In the genomic region with DNA sequence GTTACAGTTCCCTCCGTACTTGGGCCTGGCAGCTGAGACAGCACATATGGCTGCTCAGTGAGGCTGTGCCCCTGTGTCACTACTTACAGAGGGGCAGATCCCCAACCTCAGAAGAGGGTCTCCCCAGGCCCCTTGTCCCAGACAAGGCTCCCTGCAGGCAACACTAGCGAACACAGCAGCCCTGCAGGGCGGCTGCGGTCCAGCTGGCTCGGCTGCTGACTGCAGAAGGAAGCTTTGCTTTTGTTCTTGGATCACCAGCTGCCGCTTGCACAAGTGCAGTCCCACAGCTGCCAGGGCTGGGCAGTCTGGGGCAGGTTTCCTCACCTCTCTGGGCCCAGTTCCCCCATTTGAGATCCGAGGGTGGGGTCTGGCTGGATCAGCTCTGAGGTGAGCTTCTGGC, we compare ENCODE assay signal across 13 mouse cellular contexts.
A peak's percentile ranks its signal among the peaks of the same experiment; 100 is the strongest.
DNase-seq lines count a peak whose midpoint lies in the region; ATAC-seq lines count a peak whose summit lies in the region.
"Had no signal": no experiment of that assay in that cellular context is flagged by ENCODE, and none has a peak within 500 bp of the region (broad histone marks: within the 10 kb centered on the region; RNA-seq: fewer than 3 reads in every experiment).

No protein-coding gene starts in this region.

- H3K36me3 ChIP-seq in hindbrain, embryonic 10.5 days = no peaks in the 10 kb centered on the region
- H3K36me3 ChIP-seq in midbrain, embryonic 11.5 days (ENCODE audit: control insufficient read depth, insufficient read depth, low read length) = no peaks in the 10 kb centered on the region
- H3K36me3 ChIP-seq: embryonic facial prominence, embryonic 12.5 days had no signal

- 2% methylated on average over 7 of the region's 7 CpGs for WGBS in hindbrain, embryonic 10.5 days
- 4% methylated on average over 7 of the region's 7 CpGs for WGBS in midbrain, embryonic 11.5 days

- H3K4me1 ChIP-seq in hindbrain, embryonic 10.5 days (replicated peaks) = peaks cover 83% of the 10 kb centered on the region
- peaks cover 56% of the 10 kb centered on the region for H3K4me1 ChIP-seq in midbrain, embryonic 11.5 days (ENCODE audit: control insufficient read depth, insufficient read depth, low read length)
- H3K4me1 ChIP-seq: embryonic facial prominence, embryonic 12.5 days had no signal

- H3K9me3 ChIP-seq in hindbrain, embryonic 10.5 days = no peaks in the 10 kb centered on the region
- H3K9me3 ChIP-seq in midbrain, embryonic 11.5 days (ENCODE audit: control insufficient read depth, low read length) = no peaks in the 10 kb centered on the region
- H3K9me3 ChIP-seq: embryonic facial prominence, embryonic 12.5 days had no signal

- peak; percentile 23 for DNase-seq in thymus, postnatal 0 days (ENCODE audit: low spot score)
- no peak for DNase-seq in thymus, adult 18-20 months
- DNase-seq in hindbrain, embryonic 10.5 days (ENCODE audit: low spot score) = peak; percentile 67
- DNase-seq in midbrain, embryonic 11.5 days (ENCODE audit: low spot score, missing footprints) = peak; percentile 94
- peak; percentile 57 for DNase-seq in retina, postnatal 1 day
- no peak for DNase-seq in spleen, postnatal 14 days (ENCODE audit: low spot score in 2 of 2)
- no peak for DNase-seq in frontal cortex, postnatal 10 days (ENCODE audit: low spot score in 2 of 2)
- DNase-seq: gastrocnemius, postnatal 36 days; kidney, postnatal 14 days; liver, postnatal 0 days; thymus, postnatal 36 days had no signal

- H3K9ac ChIP-seq in midbrain, embryonic 11.5 days (ENCODE audit: low read length) = peak overlapping the region; percentile 10; the same call in 1 of the 2 replicates
- H3K9ac ChIP-seq: embryonic facial prominence, embryonic 12.5 days; liver, postnatal 0 days had no signal

- no peak overlapping the region for H3K4me3 ChIP-seq in hindbrain, embryonic 10.5 days
- no peak overlapping the region for H3K4me3 ChIP-seq in midbrain, embryonic 11.5 days (ENCODE audit: low read depth, low read length)
- H3K4me3 ChIP-seq: embryonic facial prominence, embryonic 12.5 days had no signal

- peaks cover 35% of the 10 kb centered on the region for H3K27me3 ChIP-seq in hindbrain, embryonic 10.5 days (ENCODE audit: insufficient read depth, poor library complexity, severe bottlenecking)
- H3K27me3 ChIP-seq in midbrain, embryonic 11.5 days (ENCODE audit: control insufficient read depth, insufficient read depth, low read length) = no peaks in the 10 kb centered on the region

- no peak overlapping the region for H3K4me2 ChIP-seq in midbrain, embryonic 11.5 days
- H3K4me2 ChIP-seq: embryonic facial prominence, embryonic 12.5 days had no signal

- ATAC-seq in midbrain, embryonic 11.5 days (ENCODE audit: low FRiP score) = peak; percentile 41
- ATAC-seq in megakaryocyte, adult 5-6 weeks (ENCODE audit: poor library complexity, severe bottlenecking) = no peak
- ATAC-seq: liver, postnatal 0 days had no signal

- H3K27ac ChIP-seq in hindbrain, embryonic 10.5 days = peak overlapping the region; percentile 88
- H3K27ac ChIP-seq in midbrain, embryonic 11.5 days (ENCODE audit: low read depth, low read length) = peak overlapping the region; percentile 75
- H3K27ac ChIP-seq: embryonic facial prominence, embryonic 12.5 days had no signal

Comparison
In these comparisons a context has a peak if more than half of its experiments do, and no peak if none do; other contexts are left out.
1. DNase-seq: peak in thymus, postnatal 0 days (single experiment), hindbrain, embryonic 10.5 days (single experiment), midbrain, embryonic 11.5 days (single experiment) and retina, postnatal 1 day (single experiment); none in thymus, adult 18-20 months (0 of 2), spleen, postnatal 14 days (0 of 2) and frontal cortex, postnatal 10 days (0 of 2).